ENCODE assay signal across 20 mouse cellular contexts in the genomic region with DNA sequence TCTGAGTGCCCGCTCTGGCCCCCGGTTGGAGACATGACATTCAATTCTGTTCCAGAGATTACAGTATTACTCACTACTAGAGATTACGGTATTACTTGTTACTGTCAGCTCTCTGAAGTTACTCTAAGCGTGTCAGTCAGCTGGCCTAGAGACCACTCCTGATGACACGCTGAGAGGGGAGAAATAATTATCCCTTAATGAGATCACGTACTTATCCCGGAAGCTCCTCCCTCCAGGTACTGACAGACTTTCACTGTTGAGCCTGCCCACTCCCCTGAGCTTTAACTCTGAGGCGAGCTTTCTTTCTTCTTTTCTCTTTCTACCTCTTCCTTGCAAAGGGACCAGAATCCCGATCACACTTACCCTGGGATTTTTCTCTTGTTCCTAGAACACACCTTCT.
"Had no signal": no experiment of that assay in that cellular context is flagged by ENCODE, and none has a peak within 500 bp of the region (broad histone marks: within the 10 kb centered on the region; RNA-seq: fewer than 3 reads in every experiment).

No protein-coding gene starts in this region.

- H3K4me2 ChIP-seq: liver, embryonic 11.5 days; liver, embryonic 13.5 days; liver, embryonic 15.5 days; lung, embryonic 15.5 days; midbrain, embryonic 12.5 days; neural tube, embryonic 12.5 days; stomach, embryonic 15.5 days had no signal

- H3K4me3 ChIP-seq: liver, embryonic 13.5 days; liver, embryonic 15.5 days; lung, embryonic 15.5 days; megakaryocyte, embryonic 14.5 days; midbrain, embryonic 12.5 days; neural tube, embryonic 12.5 days; stomach, embryonic 15.5 days had no signal

- ATAC-seq: liver, postnatal 0 days; lung, postnatal 0 days had no signal

- H3K9me3 ChIP-seq: liver, embryonic 13.5 days; liver, embryonic 15.5 days; lung, embryonic 15.5 days; megakaryocyte, embryonic 14.5 days; midbrain, embryonic 12.5 days; neural tube, embryonic 12.5 days; stomach, embryonic 15.5 days had no signal

- H3K27me3 ChIP-seq: liver, embryonic 13.5 days; liver, embryonic 15.5 days; lung, embryonic 15.5 days; midbrain, embryonic 12.5 days; neural tube, embryonic 12.5 days; stomach, embryonic 15.5 days had no signal

- H3K4me1 ChIP-seq: liver, embryonic 13.5 days; liver, embryonic 15.5 days; midbrain, embryonic 12.5 days; neural tube, embryonic 12.5 days had no signal

- DNase-seq: liver, embryonic 13.5 days; liver, postnatal 0 days; lung, adult 2 months; lung, postnatal 14 days; lung, postnatal 36 days; midbrain, embryonic 14.5 days; right cerebral cortex, postnatal 14 days; thymus, adult 2 months; thymus, postnatal 25 days; thymus, postnatal 4 days had no signal

- H3K27ac ChIP-seq: liver, embryonic 13.5 days; liver, embryonic 15.5 days; lung, embryonic 15.5 days; macrophage; midbrain, embryonic 12.5 days; neural tube, embryonic 12.5 days; stomach, postnatal 0 days had no signal

- H3K36me3 ChIP-seq: liver, embryonic 13.5 days; liver, embryonic 15.5 days; lung, embryonic 15.5 days; midbrain, embryonic 12.5 days; neural tube, embryonic 12.5 days; stomach, embryonic 15.5 days had no signal

- H3K9ac ChIP-seq: liver, embryonic 13.5 days; liver, embryonic 15.5 days; liver, postnatal 0 days; lung, embryonic 15.5 days; midbrain, embryonic 12.5 days; neural tube, embryonic 12.5 days; stomach, embryonic 15.5 days had no signal
